Mouse (Mus musculus) embryonic facial prominence, embryonic 11.5 days (tissue): Measurements from ENCODE around the gene Tmem151a. TPM values are rescaled to one million over a fixed set of nuclear protein-coding genes. Genes with fewer than 3 reads are reported as not detected.

Source experiments
- ATAC-seq: fragments of 200-750 bp; cut with Nextera tagmentation; replicated peaks from 2 replicates; pipeline ENCODE4 v1.8.0; 2017; ENCODE audit warnings: low read depth; ENCODE audit not compliant: insufficient number of reproducible peaks, low FRiP score, low TSS enrichment
- DNase-seq: peaks from one replicate; pipeline ENCODE4 v3.0.0-alpha.2; 2015; ENCODE audit warnings: low spot score
- H3K27ac ChIP-seq: fragments of 300-500 bp; sonication (generic); replicated peaks from 2 replicates; pipeline ENCODE4 v1.5.1; 2014; ENCODE audit warnings: mild to moderate bottlenecking, low read depth, low read length, control low read depth
- H3K27me3 ChIP-seq: fragments of 300-500 bp; sonication (generic); 2 replicates; pipeline ENCODE4 v1.6.1; 2014; ENCODE audit warnings: mild to moderate bottlenecking, low read length, moderate library complexity, mixed read lengths; ENCODE audit not compliant: control insufficient read depth, insufficient read depth
- H3K36me3 ChIP-seq: fragments of 300-500 bp; sonication (generic); replicated peaks from 2 replicates; pipeline ENCODE4 v1.6.1; 2014; ENCODE audit warnings: low read depth, mild to moderate bottlenecking, low read length, moderate library complexity, mixed read lengths; ENCODE audit not compliant: control insufficient read depth, insufficient read depth
- H3K4me1 ChIP-seq: fragments of 300-500 bp; sonication (generic); 2 replicates; pipeline ENCODE4 v1.6.1; 2014; ENCODE audit warnings: low read length, mixed read lengths; ENCODE audit not compliant: control insufficient read depth, insufficient read depth
- H3K4me2 ChIP-seq: fragments of 300-500 bp; sonication (generic); 2 replicates; pipeline ENCODE4 v1.6.1; 2014; ENCODE audit warnings: low read depth, mild to moderate bottlenecking, control low read depth, low read length, moderate library complexity
- H3K4me3 ChIP-seq: fragments of 300-500 bp; sonication (generic); 2 replicates; pipeline ENCODE4 v1.5.1; 2014; ENCODE audit warnings: low read depth, low read length, control low read depth
- H3K9ac ChIP-seq: fragments of 300-500 bp; sonication (generic); replicated peaks from 2 replicates; pipeline ENCODE4 v1.6.1; 2014; ENCODE audit warnings: mild to moderate bottlenecking, control low read depth, low read length
- H3K9me3 ChIP-seq: fragments of 300-500 bp; sonication (generic); replicated peaks from 2 replicates; pipeline ENCODE4 v1.6.1; 2016; ENCODE audit warnings: mild to moderate bottlenecking, low read length, inconsistent platforms, mixed read lengths; ENCODE audit not compliant: control insufficient read depth
- WGBS: fragments of 180-500 bp; shearing (Covaris S2); extraction: QIAGEN DNeasy Blood & Tissue Kit; methylation state at CpG from one replicate; pipeline ENCODE4 v1.1.7; 2014; 5-methylcytosine and 5-hydroxymethylcytosine counted together
- polyA plus RNA-seq: library from polyadenylated mRNA; unstranded; fragments of >200 nt; fragmentation: Nextera tagmentation; extraction: Ambion mirVana; gene quantifications from 2 replicates; pipeline ENCODE4 v1.2.1, GENCODE M21; 2014

Tmem151a gene
- polyA plus RNA-seq, 1 experiment from 2014 or later = 2.1 TPM

GRCm38 (mm10) chr19:5117494-5118383 is 32.4 kb upstream of the Tmem151a start:
- Histone ChIP-seq H3K9ac (peak overlapping the region; percentile 80), H3K4me3 (peak overlapping the region; percentile 74), H3K9me3 (no peaks in the 10 kb centered on the region), H3K27me3 (no peaks in the 10 kb centered on the region), H3K36me3 (peaks cover 2% of the 10 kb centered on the region), H3K4me1 (no peaks in the 10 kb centered on the region), H3K4me2 (peak overlapping the region; percentile 89), H3K27ac (peak overlapping the region; percentile 72)
- peak; percentile 84 for ATAC-seq
- peak; percentile 95 for DNase-seq
- 0% methylated on average over 70 of the region's 83 CpGs for WGBS

GRCm38 (mm10) chr19:5113783-5114182 is 28.5 kb upstream of the Tmem151a start:
- WGBS = 92% methylated on average over 7 of the region's 7 CpGs
- Histone ChIP-seq H3K27ac (no peak overlapping the region), H3K36me3 (peaks cover 4% of the 10 kb centered on the region), H3K9me3 (no peaks in the 10 kb centered on the region), H3K27me3 (no peaks in the 10 kb centered on the region), H3K4me1 (no peaks in the 10 kb centered on the region), H3K4me2 (no peak overlapping the region; the same call in 1 of the 2 replicates), H3K9ac (no peak overlapping the region), H3K4me3 (no peak overlapping the region)
- DNase-seq (no peak), ATAC-seq (no peak)

DNA sequence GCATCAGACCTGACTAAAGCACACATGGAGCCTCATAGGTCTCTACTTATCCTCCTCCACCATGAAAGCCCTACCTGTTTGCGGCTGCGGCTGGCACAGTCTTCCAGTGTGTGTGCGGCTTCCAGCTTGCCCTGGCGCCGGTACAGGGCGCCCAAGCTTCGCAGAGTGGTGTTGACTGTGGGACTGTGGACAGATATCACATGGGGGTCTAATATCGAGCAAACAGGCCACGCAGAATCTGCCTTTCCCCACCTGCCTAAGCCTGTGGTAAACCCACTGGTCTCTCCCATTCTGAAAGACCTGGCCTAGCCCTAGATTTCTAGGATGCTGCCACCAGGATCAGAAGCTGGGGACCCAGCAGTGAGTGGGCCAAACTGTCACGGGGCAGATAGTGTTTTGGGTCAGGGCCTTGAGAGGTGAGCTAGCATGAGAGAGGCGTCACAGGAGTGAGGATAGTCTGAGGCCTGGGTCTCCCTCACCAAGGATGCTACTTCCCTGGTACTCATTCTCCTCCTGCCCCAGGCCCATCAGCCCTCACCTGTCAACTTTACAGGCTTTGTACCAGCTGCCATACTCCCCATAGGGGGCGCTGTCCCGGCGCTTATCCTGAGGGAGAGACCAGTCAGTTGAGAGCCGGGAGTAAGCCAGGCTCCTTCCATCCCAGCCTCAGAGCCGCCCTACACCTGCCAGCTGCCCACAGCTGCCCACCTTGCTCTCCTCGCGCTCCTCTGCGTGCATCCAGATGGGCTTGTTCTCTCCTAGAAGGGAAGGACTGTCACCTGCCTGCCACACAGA is 24.5 kb upstream of the Tmem151a start:
- Histone ChIP-seq H3K4me3 (no peak overlapping the region), H3K4me2 (no peak overlapping the region), H3K27ac (no peak overlapping the region), H3K27me3 (no peaks in the 10 kb centered on the region), H3K4me1 (peaks cover 6% of the 10 kb centered on the region; the same call in 1 of the 2 replicates), H3K9me3 (no peaks in the 10 kb centered on the region), H3K9ac (no peak overlapping the region), H3K36me3 (peaks cover 4% of the 10 kb centered on the region)
- DNase-seq (no peak), ATAC-seq (no peak)
- 73% methylated on average over 19 of the region's 19 CpGs for WGBS

DNA sequence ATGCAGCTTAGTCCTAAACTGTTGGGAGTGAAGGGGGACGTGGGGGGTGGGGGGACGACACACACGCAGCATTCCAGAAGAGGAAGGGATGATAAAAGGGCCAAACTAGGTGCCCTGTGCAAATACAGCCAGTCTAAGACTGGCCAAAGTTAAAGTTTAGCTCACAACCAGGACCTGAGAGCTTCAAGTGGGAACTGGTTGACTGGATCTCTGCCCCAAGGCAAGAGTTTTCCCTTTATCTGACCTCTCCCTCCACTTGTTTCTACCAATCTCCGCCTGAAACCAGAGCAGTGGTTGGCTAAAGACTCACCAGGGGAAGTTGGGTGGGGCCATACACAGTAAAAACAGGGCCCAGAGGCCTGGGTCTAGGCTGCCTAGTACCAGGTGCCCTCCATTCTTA is 23.4 kb upstream of the Tmem151a start:
- ATAC-seq (no peak), DNase-seq (no peak)
- no peaks in the 10 kb centered on the region for H3K27me3 ChIP-seq
- H3K36me3 ChIP-seq = peaks cover 2% of the 10 kb centered on the region
- H3K9me3 ChIP-seq = no peaks in the 10 kb centered on the region
- no peak overlapping the region for H3K4me3 ChIP-seq
- H3K27ac ChIP-seq = no peak overlapping the region
- no peak overlapping the region for H3K4me2 ChIP-seq
- 42% methylated on average over 4 of the region's 4 CpGs for WGBS
- no peak overlapping the region for H3K9ac ChIP-seq
- H3K4me1 ChIP-seq = peaks cover 6% of the 10 kb centered on the region; the same call in 1 of the 2 replicates

- Histone ChIP-seq H3K9me3 (no peaks in the 10 kb centered on the region), H3K4me2 (no peak overlapping the region), H3K4me3 (no peak overlapping the region), H3K4me1 (peaks cover 6% of the 10 kb centered on the region; the same call in 1 of the 2 replicates), H3K9ac (no peak overlapping the region), H3K36me3 (peaks cover 2% of the 10 kb centered on the region), H3K27ac (no peak overlapping the region), H3K27me3 (no peaks in the 10 kb centered on the region)
- 27% methylated on average over 5 of the region's 5 CpGs for WGBS
- ATAC-seq = no peak
- DNase-seq = peak; percentile 64
Measured at GRCm38 (mm10) chr19:5108271-5108575, 22.9 kb upstream of the Tmem151a start.

- Histone ChIP-seq H3K36me3 (peaks cover 2% of the 10 kb centered on the region; the same call in 1 of the 2 replicates), H3K9me3 (no peaks in the 10 kb centered on the region), H3K9ac (no peak overlapping the region), H3K27me3 (no peaks in the 10 kb centered on the region), H3K4me2 (no peak overlapping the region), H3K4me1 (peaks cover 6% of the 10 kb centered on the region; the same call in 1 of the 2 replicates), H3K4me3 (no peak overlapping the region), H3K27ac (no peak overlapping the region)
- DNase-seq = no peak
- 68% methylated on average over 18 of the region's 18 CpGs for WGBS
- ATAC-seq = no peak
Measured at GRCm38 (mm10) chr19:5107556-5108270, 22.4 kb upstream of the Tmem151a start.

- H3K36me3 ChIP-seq = peaks cover 3% of the 10 kb centered on the region
- H3K27me3 ChIP-seq = no peaks in the 10 kb centered on the region
- H3K9me3 ChIP-seq = no peaks in the 10 kb centered on the region
- peaks cover 6% of the 10 kb centered on the region; the same call in 1 of the 2 replicates for H3K4me1 ChIP-seq
- H3K27ac ChIP-seq = peak within 1 kb of the TSS; percentile 82
- DNase-seq = peak; percentile 99
- ATAC-seq = peak; percentile 92
- under 1% methylated on average over 46 of the region's 46 CpGs for WGBS
- peak within 1 kb of the TSS; percentile 88 for H3K4me2 ChIP-seq
- H3K9ac ChIP-seq = peak within 1 kb of the TSS; percentile 85
- peak within 1 kb of the TSS; percentile 82 for H3K4me3 ChIP-seq
Measured at GRCm38 (mm10) chr19:5106731-5107191, 21.4 kb upstream of the Tmem151a start, which contains the start of gene Rab1b. Gene Rab1b (minus strand): TSS chr19:5107072.
